Mouse (Mus musculus) myocyte (in vitro differentiated cells): ENCODE measurements around the gene Ptges3.

Source experiments
- E2F4 ChIP-seq: IDR thresholded peaks from one replicate; pipeline ENCODE4 v1.6.1; 2011; ENCODE audit warnings: mild to moderate bottlenecking, control low read depth, moderate library complexity; ENCODE audit not compliant: insufficient read depth
- MAX ChIP-seq: IDR thresholded peaks from one replicate; pipeline ENCODE4 v1.6.1; 2011; ENCODE audit warnings: low read depth, mild to moderate bottlenecking, control low read depth
- POLR2AphosphoS2 ChIP-seq: IDR thresholded peaks from one replicate; pipeline ENCODE4 v1.6.1; 2011; ENCODE audit warnings: low read depth, control low read depth; ENCODE audit not compliant: insufficient read length

- TF ChIP-seq E2F4 (no peak), POLR2AphosphoS2 (no peak), MAX (no peak)
Measured at GRCm38 (mm10) chr10:128040293-128040692, 18.5 kb upstream of the Ptges3 start.
